Mouse (Mus musculus): ENCODE measurements around the gene Cabp7. TPM values are rescaled to one million over a fixed set of nuclear protein-coding genes. Genes with fewer than 3 reads are reported as not detected.

Cabp7 gene
- polyA plus RNA-seq, 1 experiment from 2014 or later, result 2.2 TPM

GRCm38 (mm10) chr11:4763631-4764030 lies 17.1 kb upstream of the Cabp7 start:
- no peak for ATAC-seq (replicated peaks)
- Histone ChIP-seq H3K4me1 (peaks cover 31% of the 10 kb centered on the region), H3K27me3 (replicated peaks) (no peaks in the 10 kb centered on the region), H3K9ac (no peak overlapping the region), H3K4me2 (no peak overlapping the region), H3K27ac (no peak overlapping the region), H3K9me3 (no peaks in the 10 kb centered on the region), H3K36me3 (replicated peaks) (no peaks in the 10 kb centered on the region), H3K4me3 (no peak overlapping the region)
- WGBS, result 33% methylated on average over 5 of the region's 5 CpGs

GRCm38 (mm10) chr11:4762511-4762910 lies 15.9 kb upstream of the Cabp7 start:
- Histone ChIP-seq H3K4me3 (no peak overlapping the region), H3K27ac (peak overlapping the region; percentile 75), H3K36me3 (replicated peaks) (no peaks in the 10 kb centered on the region), H3K27me3 (replicated peaks) (no peaks in the 10 kb centered on the region), H3K9me3 (no peaks in the 10 kb centered on the region), H3K4me2 (no peak overlapping the region), H3K4me1 (peaks cover 31% of the 10 kb centered on the region), H3K9ac (no peak overlapping the region)
- peak; percentile 5; the same call in 1 of the 2 replicates for ATAC-seq (replicated peaks)
- WGBS, result 23% methylated on average over 2 of the region's 2 CpGs

DNA sequence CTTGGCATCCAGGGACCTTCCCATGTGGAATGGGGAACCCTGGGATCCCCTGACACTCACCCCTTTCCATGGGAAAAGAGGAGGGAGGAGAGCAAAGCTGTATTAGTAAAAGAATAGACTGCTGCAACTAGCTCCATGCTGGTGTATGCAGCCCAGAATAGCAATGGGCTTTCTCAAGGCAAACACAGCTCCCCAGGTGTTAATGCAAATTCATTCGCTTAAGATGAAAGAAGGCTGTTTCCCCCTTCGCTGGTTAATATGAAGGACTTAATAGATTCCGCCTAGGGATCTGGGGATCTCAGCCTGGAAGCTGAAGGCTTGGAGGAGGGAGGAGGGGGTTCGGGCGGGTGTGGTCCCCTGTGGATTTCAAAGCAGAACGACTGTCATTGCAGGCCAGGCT lies 15.4 kb upstream of the Cabp7 start:
- no peak overlapping the region for H3K9ac ChIP-seq
- peaks cover 31% of the 10 kb centered on the region for H3K4me1 ChIP-seq
- peak; percentile 55 for ATAC-seq (replicated peaks)

GRCm38 (mm10) chr11:4760438-4760837 lies 13.9 kb upstream of the Cabp7 start:
- no peak overlapping the region; the same call in 1 of the 2 replicates for H3K27ac ChIP-seq
- peaks cover 31% of the 10 kb centered on the region for H3K4me1 ChIP-seq
- H3K4me3 ChIP-seq, result no peak overlapping the region
- no peaks in the 10 kb centered on the region for H3K27me3 ChIP-seq (replicated peaks)
- H3K9ac ChIP-seq, result no peak overlapping the region
- WGBS, result 34% methylated on average over 4 of the region's 4 CpGs
- no peaks in the 10 kb centered on the region for H3K9me3 ChIP-seq
- H3K36me3 ChIP-seq (replicated peaks), result no peaks in the 10 kb centered on the region
- no peak overlapping the region for H3K4me2 ChIP-seq
- ATAC-seq (replicated peaks), result no peak

More for the DNA sequence above, 15.4 kb upstream of the Cabp7 start:
- peak overlapping the region; percentile 75 for H3K27ac ChIP-seq
- no peak overlapping the region for H3K4me3 ChIP-seq
- H3K27me3 ChIP-seq (replicated peaks), result no peaks in the 10 kb centered on the region
- no peak overlapping the region for H3K4me2 ChIP-seq
- H3K36me3 ChIP-seq (replicated peaks), result no peaks in the 10 kb centered on the region
- WGBS, result 8% methylated on average over 6 of the region's 6 CpGs
- H3K9me3 ChIP-seq, result no peaks in the 10 kb centered on the region

DNA sequence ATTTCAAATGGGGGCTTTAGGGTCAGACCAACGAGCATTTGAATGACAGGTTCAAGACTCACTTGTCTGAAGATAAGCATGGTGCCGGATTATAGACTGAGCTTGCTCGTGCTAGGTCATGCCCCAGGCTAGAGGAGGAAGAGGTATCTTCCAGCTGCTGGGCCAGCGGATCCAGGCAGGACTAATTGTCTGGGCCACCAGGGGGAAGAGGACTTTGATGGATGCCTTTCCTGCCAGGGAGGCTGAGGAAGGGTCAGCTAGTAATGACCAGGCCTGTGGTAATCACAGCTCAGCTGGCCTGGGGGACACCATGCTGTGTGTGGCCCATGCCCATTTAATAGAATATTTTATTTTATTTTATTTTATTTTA lies 11.2 kb upstream of the Cabp7 start:
- Histone ChIP-seq H3K36me3 (replicated peaks) (no peaks in the 10 kb centered on the region), H3K27ac (no peak overlapping the region), H3K9me3 (no peaks in the 10 kb centered on the region), H3K4me1 (peaks cover 28% of the 10 kb centered on the region), H3K9ac (no peak overlapping the region), H3K4me3 (no peak overlapping the region), H3K27me3 (replicated peaks) (no peaks in the 10 kb centered on the region), H3K4me2 (no peak overlapping the region)
- ATAC-seq (replicated peaks), result no peak
- 48% methylated on average over 4 of the region's 4 CpGs for WGBS

DNA sequence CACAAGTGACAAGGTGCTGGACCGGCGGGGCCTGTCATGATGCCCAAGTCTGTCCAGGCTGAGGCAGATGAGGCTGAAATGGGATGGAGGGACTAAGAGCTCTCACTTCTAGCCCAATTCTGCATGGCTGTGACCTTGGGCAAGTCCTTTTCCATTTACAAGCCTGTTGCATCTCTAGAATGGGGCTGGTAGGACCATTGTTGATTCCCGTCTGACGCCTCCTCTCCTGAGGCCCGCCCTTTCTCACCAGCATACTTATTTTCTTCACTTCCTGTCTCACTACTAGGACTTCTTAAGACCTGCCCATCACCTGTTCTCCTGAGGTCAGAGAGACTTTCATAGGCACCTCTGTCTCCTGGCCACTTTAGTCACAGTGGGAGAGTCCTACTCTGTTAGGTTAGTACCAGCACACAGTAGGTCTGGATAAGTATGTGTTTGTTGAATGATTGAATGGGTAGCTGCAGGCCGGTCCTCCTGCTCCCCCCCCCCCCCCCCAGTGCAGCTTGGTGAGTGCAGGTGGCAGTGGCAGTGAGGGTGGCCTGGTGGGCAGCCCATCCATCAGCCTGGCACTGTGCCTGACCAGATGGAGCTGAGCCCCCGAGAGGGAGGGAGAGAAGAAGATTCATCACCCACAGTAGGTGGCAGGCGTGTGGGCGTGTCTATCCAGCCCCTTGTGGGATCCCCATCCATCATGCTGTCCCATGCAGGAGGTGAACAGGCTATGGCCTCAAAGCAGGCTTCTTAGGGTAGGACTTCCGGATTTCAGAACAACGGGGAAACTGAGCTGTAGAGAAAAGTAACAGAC lies 10.6 kb upstream of the Cabp7 start:
- Histone ChIP-seq H3K4me1 (peaks cover 26% of the 10 kb centered on the region), H3K36me3 (replicated peaks) (no peaks in the 10 kb centered on the region), H3K27ac (no peak overlapping the region), H3K9me3 (no peaks in the 10 kb centered on the region), H3K27me3 (replicated peaks) (peaks cover under 1% of the 10 kb centered on the region; the same call in 1 of the 2 replicates), H3K4me2 (no peak overlapping the region), H3K9ac (no peak overlapping the region), H3K4me3 (no peak overlapping the region)
- no peak for ATAC-seq (replicated peaks)
- 72% methylated on average over 11 of the region's 11 CpGs for WGBS

DNA sequence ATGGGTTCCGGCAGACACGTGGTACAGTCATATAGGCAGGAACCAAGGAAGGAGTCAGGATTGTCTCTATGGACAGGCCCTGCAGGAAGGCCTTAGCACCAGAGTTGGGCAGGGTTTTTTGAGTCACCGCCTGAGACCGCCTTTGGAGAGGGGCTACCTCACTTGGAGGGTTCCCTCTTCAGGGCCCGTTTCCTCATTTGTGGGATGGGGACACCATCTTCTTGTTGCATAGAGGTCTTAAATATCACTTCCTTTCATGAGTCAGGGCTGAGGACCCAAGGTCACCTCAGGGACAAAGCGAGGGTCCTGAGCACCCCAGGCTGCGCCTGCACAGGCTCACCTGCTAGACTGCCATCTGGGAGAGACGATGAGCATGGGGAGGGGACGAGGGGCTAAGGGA lies 9.9 kb upstream of the Cabp7 start:
- Histone ChIP-seq H3K4me3 (no peak overlapping the region), H3K27me3 (replicated peaks) (peaks cover 3% of the 10 kb centered on the region; the same call in 1 of the 2 replicates), H3K4me2 (no peak overlapping the region), H3K9me3 (no peaks in the 10 kb centered on the region), H3K4me1 (peaks cover 19% of the 10 kb centered on the region; the same call in 1 of the 2 replicates), H3K27ac (no peak overlapping the region), H3K9ac (no peak overlapping the region), H3K36me3 (replicated peaks) (no peaks in the 10 kb centered on the region)
- WGBS, result 85% methylated on average over 9 of the region's 9 CpGs
- ATAC-seq (replicated peaks), result no peak

DNA sequence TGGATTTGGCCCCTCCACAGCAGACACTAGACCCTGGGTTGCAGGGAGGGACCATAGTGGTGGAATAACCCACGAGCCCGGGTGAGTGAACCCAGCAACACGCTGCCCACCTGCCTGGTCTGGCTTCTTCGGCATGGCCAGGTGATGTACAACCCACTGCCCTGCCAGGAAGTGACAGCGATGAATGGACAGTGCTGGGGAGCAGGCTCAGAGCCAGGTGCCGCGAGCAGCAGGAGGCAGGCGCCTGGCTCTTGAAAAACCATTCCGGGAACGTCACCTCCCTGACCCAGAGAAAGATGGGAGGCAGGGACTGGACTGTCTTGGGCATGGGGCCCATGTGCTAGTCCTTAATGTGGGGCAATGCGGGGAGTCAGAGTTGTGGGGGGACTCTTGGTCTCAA lies 8.3 kb upstream of the Cabp7 start:
- H3K9ac ChIP-seq, result no peak overlapping the region
- no peak overlapping the region for H3K4me2 ChIP-seq
- no peak overlapping the region for H3K27ac ChIP-seq
- H3K36me3 ChIP-seq (replicated peaks), result no peaks in the 10 kb centered on the region
- ATAC-seq (replicated peaks), result no peak
- no peaks in the 10 kb centered on the region for H3K9me3 ChIP-seq
- peaks cover 13% of the 10 kb centered on the region; the same call in 1 of the 2 replicates for H3K4me1 ChIP-seq
- H3K4me3 ChIP-seq, result no peak overlapping the region
- peaks cover 10% of the 10 kb centered on the region for H3K27me3 ChIP-seq (replicated peaks)
- 75% methylated on average over 11 of the region's 11 CpGs for WGBS

- Histone ChIP-seq H3K36me3 (replicated peaks) (no peaks in the 10 kb centered on the region), H3K4me1 (peaks cover 13% of the 10 kb centered on the region; the same call in 1 of the 2 replicates), H3K9me3 (no peaks in the 10 kb centered on the region), H3K27ac (no peak overlapping the region), H3K27me3 (replicated peaks) (peaks cover 18% of the 10 kb centered on the region), H3K9ac (no peak overlapping the region), H3K4me2 (no peak overlapping the region), H3K4me3 (no peak overlapping the region)
- WGBS, result 90% methylated on average over 3 of the region's 3 CpGs
- no peak for ATAC-seq (replicated peaks)
These were observed 7.5 kb upstream of the Cabp7 start for GRCm38 (mm10) chr11:4754036-4754435.

GRCm38 (mm10) chr11:4752836-4753235 lies 6.3 kb upstream of the Cabp7 start:
- ATAC-seq (replicated peaks), result no peak
- H3K9me3 ChIP-seq, result no peaks in the 10 kb centered on the region
- no peak overlapping the region for H3K4me2 ChIP-seq
- no peak overlapping the region for H3K9ac ChIP-seq
- no peak overlapping the region for H3K27ac ChIP-seq
- peaks cover 13% of the 10 kb centered on the region; the same call in 1 of the 2 replicates for H3K4me1 ChIP-seq
- WGBS, result 33% methylated on average over 10 of the region's 10 CpGs
- H3K4me3 ChIP-seq, result no peak overlapping the region
- H3K27me3 ChIP-seq (replicated peaks), result peaks cover 30% of the 10 kb centered on the region
- no peaks in the 10 kb centered on the region for H3K36me3 ChIP-seq (replicated peaks)

DNA sequence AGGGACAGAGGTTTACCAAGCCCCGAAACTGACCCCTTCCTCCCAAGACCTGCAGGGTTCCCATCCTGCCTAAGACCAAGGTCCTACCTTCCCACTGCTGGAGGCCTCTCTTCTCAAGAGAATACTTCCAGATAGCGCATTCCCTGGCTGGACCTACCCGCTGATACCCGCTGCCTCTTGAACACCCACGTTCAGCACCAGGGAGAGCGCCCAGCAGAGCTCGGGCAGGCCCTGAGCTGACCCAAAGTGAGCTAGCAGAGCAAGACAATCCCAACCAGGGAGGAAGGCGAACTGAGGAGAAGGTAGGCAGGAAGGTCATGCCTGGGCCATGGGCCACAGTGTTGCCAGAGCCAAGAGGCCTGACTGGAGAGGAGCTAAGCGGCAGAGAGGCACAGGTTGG lies 3.7 kb upstream of the Cabp7 start:
- ATAC-seq (replicated peaks), result no peak
- H3K4me2 ChIP-seq, result no peak overlapping the region
- H3K27ac ChIP-seq, result no peak overlapping the region
- H3K4me3 ChIP-seq, result no peak overlapping the region
- peaks cover 31% of the 10 kb centered on the region for H3K4me1 ChIP-seq
- no peaks in the 10 kb centered on the region for H3K9me3 ChIP-seq
- no peak overlapping the region for H3K9ac ChIP-seq
- no peaks in the 10 kb centered on the region for H3K36me3 ChIP-seq (replicated peaks)
- peaks cover 48% of the 10 kb centered on the region for H3K27me3 ChIP-seq (replicated peaks)
- WGBS, result 13% methylated on average over 9 of the region's 9 CpGs

GRCm38 (mm10) chr11:4747285-4747684 lies 707 bp upstream of the Cabp7 start:
- H3K4me1 ChIP-seq, result peaks cover 28% of the 10 kb centered on the region
- H3K4me2 ChIP-seq, result peak overlapping the region; percentile 100
- H3K36me3 ChIP-seq (replicated peaks), result no peaks in the 10 kb centered on the region
- peaks cover 72% of the 10 kb centered on the region for H3K27me3 ChIP-seq (replicated peaks)
- peak; percentile 18; the same call in 1 of the 2 replicates for ATAC-seq (replicated peaks)
- H3K4me3 ChIP-seq, result peak overlapping the region; percentile 66
- H3K9me3 ChIP-seq, result no peaks in the 10 kb centered on the region
- peak overlapping the region; percentile 47; the same call in 1 of the 2 replicates for H3K9ac ChIP-seq
- H3K27ac ChIP-seq, result no peak overlapping the region
- WGBS, result under 1% methylated on average over 12 of the region's 12 CpGs

DNA sequence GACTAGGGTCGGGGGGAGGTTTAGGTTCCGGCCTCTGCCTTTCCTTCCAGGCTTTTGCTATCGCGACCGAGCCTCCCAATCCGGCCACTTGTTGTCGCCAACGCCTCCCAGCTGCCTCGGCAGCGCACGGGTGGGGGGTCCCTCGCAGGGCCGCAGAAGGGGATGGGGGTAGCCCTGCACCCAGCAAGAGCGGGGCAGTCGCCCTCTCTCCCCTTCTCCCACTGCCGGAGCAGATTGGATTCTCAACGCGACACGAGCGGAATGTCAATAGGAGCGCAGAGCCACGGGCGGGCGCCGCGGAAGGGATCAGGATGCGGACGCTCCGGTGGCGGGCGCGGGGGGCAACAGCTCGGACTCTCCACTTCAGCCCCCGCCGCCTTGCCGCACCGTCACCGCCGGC lies 609 bp downstream of the Cabp7 start:
- peak; percentile 41; the same call in 1 of the 2 replicates for ATAC-seq (replicated peaks)
- under 1% methylated on average over 38 of the region's 39 CpGs for WGBS
- H3K27me3 ChIP-seq (replicated peaks), result peaks cover 69% of the 10 kb centered on the region
- peaks cover 28% of the 10 kb centered on the region for H3K4me1 ChIP-seq
- peak overlapping the region; percentile 47 for H3K9ac ChIP-seq
- H3K27ac ChIP-seq, result no peak overlapping the region
- peak overlapping the region; percentile 66 for H3K4me3 ChIP-seq
- peak overlapping the region; percentile 100 for H3K4me2 ChIP-seq
- H3K9me3 ChIP-seq, result no peaks in the 10 kb centered on the region
- no peaks in the 10 kb centered on the region for H3K36me3 ChIP-seq (replicated peaks)
